Comparison of ENCODE assay signal across 20 mouse cellular contexts in genomic region chr19:6630613-6630940, GRCm38 (mm10).
"Had no signal": no experiment of that assay in that cellular context is flagged by ENCODE, and none has a peak within 500 bp of the region (broad histone marks: within the 10 kb centered on the region; RNA-seq: fewer than 3 reads in every experiment).

No protein-coding gene starts in this region.

- H3K27ac ChIP-seq: gastrocnemius, adult 2 months; heart, embryonic 10.5 days; hindbrain, embryonic 10.5 days; hindbrain, embryonic 12.5 days; hindbrain, embryonic 14.5 days; intestine, embryonic 15.5 days; kidney, embryonic 15.5 days; layer of hippocampus, adult 2 months; left cerebral cortex, adult 2 months; limb, embryonic 10.5 days; limb, embryonic 12.5 days; liver, embryonic 13.5 days; liver, embryonic 15.5 days had no signal

- H3K27me3 ChIP-seq: hindbrain, embryonic 12.5 days; kidney, embryonic 15.5 days; liver, embryonic 13.5 days; liver, embryonic 15.5 days had no signal

- H3K4me3 ChIP-seq: gastrocnemius, adult 2 months; heart, embryonic 10.5 days; heart, embryonic 12.5 days; hindbrain, embryonic 10.5 days; hindbrain, embryonic 12.5 days; intestine, embryonic 15.5 days; kidney, embryonic 15.5 days; layer of hippocampus, adult 2 months; left cerebral cortex, adult 2 months; limb, embryonic 10.5 days; limb, embryonic 12.5 days; liver, embryonic 13.5 days; liver, embryonic 15.5 days had no signal

- DNase-seq: gastrocnemius, adult 2 months; gastrocnemius, postnatal 10 days; gastrocnemius, postnatal 25 days; heart, adult 18-20 months; heart, postnatal 10 days; heart, postnatal 4 days; liver; liver, embryonic 13.5 days had no signal

- H3K4me1 ChIP-seq: heart, embryonic 12.5 days; intestine, embryonic 15.5 days; liver, embryonic 13.5 days; liver, embryonic 15.5 days had no signal

- H3K36me3 ChIP-seq: heart, embryonic 10.5 days; heart, embryonic 12.5 days; hindbrain, embryonic 10.5 days; hindbrain, embryonic 12.5 days; intestine, embryonic 15.5 days; kidney, embryonic 15.5 days; limb, embryonic 10.5 days; limb, embryonic 12.5 days; liver, embryonic 13.5 days; liver, embryonic 15.5 days had no signal
